Mouse (Mus musculus) layer of hippocampus, adult 2 months (tissue): ENCODE measurements at regions not wholly inside any gene's neighbourhood (a gene's known extent, or its start where the extent isn't known, plus 50 kb on each side); places are given as distances from the start of the nearest gene placed in this dataset.

Experiments used
- DNase-seq, 2 experiments: peaks; one replicate each; pipeline ENCODE4 v3.0.0; 2022; ENCODE audit warnings: low spot score in 2 of 2
- H3K27ac ChIP-seq: fragments of 200-600 bp; 2 replicates; pipeline ENCODE4 v1.8.1; 2022
- H3K4me3 ChIP-seq: fragments of 200-600 bp; 2 replicates; pipeline ENCODE4 v1.8.1; 2022; ENCODE audit warnings: mild to moderate bottlenecking
- CTCF ChIP-seq: fragments of 200-600 bp; conservative IDR thresholded peaks from 2 replicates; pipeline ENCODE4 v1.8.1; 2022; ENCODE audit warnings: antibody characterized with exemption, mild to moderate bottlenecking, moderate library complexity

DNA sequence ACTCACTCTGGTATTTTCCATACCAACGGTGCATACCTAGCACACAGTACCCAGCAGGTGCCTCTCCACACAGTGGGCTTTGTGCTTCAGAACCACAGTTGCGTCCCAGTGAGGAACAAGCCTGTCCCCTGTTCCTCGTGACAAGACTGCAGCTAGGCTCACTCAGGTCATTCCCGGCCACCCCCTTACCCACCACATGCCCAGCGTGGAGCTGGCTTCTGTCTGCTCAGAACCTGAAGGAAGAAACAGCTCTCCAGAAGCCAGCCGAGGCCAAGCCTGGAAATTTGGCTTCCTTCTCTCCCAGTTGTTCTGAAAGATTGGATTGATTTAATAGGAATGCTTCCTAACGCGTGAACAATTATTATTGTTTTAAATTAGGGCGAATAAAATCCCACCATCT, 118.1 kb upstream of the Zmiz1 start:
- no peak for TF ChIP-seq CTCF
- Histone ChIP-seq H3K4me3 (no peak overlapping the region), H3K27ac (no peak overlapping the region)
- no peak for DNase-seq

DNA sequence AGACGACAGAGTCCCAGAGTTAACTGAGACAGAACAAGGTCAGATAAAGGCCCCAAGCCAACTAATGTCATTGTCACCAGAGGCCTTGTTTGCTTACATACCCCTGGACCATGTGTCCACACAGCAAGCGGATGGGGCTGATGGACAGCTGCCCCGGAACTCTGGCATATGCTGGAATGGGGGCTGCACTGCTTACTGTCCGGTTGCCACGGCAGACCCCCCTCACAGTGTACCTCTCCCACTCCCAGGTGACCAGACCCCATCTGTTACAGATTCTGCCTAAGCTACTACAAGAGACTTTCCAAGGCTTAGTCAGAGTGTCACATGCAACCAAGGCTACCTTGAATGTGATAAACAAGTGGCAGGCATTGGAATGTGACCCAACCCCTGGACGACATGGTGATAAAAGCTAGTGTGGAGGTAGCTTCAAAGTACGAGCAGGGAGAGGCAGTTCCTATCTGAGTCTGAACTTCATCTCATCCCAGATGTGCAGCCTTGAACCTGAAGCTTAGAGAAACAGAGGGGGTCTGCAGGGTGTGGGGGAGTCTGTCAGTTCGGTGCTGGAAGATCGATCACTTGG, 117.0 kb upstream of the Zmiz1 start:
- no peak for DNase-seq
- TF ChIP-seq CTCF = no peak
- H3K27ac ChIP-seq = no peak overlapping the region

DNA sequence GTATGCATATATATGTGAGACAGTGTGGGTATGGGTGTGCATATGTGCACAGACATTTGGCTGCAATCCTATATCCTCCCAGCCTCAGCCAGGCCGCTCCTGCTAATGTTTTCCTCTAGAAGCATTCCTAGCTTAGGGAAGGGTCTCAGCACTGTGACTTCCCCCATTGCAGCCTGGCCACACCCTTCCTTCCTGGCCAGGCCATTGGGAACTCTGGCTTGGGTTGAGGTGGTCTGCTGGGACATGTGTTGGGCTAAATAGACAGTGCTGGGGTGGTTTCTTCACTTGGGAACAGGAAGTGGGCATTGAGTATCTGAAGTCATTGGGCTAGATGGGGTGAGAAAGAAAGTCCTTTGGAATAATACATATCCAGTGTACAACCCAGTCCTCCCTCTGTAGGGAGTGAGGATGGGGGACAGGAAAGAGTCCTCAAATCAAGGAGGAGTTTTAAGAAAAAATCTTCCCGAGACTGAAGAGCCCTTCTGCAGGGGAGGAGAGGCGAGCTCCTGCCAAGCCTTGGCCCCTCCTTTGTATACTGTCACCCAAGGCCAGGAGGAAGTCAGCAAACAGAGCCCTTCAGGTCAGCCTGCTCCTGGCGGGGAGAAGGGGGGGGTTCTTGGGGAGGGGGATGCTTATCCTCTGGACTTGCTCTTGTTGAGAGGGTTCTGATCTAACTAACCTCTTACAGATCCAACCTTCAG, 116.0 kb upstream of the Zmiz1 start:
- H3K27ac ChIP-seq = no peak overlapping the region
- no peak overlapping the region for H3K4me3 ChIP-seq
- TF ChIP-seq CTCF = no peak
- DNase-seq = no peak

More for the DNA sequence above, 117.0 kb upstream of the Zmiz1 start:
- H3K4me3 ChIP-seq = no peak overlapping the region

DNA sequence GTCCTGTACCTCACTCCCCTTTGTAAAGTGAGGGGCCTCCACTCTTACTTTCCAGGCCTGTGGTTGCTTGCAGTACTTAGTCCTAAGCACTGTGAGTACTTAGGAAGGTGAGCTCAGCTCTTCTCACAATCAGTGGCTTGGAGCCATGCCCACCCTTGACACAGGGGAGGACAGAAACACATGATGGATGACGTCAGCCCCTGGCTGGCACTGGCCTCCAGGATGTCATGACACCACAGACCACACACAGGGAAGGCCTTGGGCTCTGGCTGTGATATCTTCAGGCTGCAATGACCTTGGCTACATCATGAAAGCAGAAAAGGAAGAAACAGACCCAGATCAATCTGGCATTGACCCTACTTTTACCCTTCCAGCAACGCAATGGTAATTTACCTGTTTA, 113.0 kb upstream of the Zmiz1 start:
- Histone ChIP-seq H3K4me3 (no peak overlapping the region), H3K27ac (no peak overlapping the region)
- TF ChIP-seq CTCF = no peak
- no peak for DNase-seq

DNA sequence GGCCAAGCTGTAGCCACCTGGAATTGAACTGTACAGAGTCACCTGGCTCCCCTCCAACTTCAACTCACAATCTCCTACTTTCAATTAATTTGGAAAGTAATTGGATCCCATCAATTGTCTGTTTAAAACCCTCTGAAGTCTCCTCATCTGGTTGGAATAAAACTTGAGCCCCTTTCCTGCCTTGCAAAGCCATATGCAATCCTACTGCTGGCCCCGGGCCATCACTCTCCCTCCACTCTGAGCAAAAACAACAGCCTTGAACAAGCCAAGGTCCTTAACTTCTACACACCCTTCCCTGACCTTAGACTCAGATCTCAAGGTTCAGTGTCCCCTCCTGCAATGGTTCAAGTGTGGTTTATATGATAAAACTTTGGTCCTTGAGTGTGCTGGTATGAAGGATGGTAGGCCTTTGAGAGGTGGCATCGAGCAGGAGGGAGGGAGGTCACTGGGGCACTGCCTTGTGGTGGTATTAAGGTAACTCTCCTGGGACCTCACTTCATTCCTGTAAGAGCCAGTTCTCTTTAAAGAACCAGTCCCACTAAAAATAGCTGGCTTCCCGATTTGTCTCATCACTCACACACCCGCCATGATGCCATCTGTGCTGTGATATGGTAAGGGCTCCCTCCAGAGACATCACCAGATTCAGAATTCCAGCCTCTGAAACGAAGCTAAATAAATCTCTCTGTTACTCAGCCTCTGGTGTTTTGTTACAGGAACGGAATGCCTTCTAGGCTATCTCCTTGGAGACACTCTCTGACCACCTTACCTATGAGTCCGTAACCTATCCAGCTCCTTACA, 112.0 kb upstream of the Zmiz1 start:
- H3K27ac ChIP-seq = no peak overlapping the region
- H3K4me3 ChIP-seq = no peak overlapping the region
- peak; percentile 30 for TF ChIP-seq CTCF
- peak; percentile 50 to 62 for DNase-seq

DNA sequence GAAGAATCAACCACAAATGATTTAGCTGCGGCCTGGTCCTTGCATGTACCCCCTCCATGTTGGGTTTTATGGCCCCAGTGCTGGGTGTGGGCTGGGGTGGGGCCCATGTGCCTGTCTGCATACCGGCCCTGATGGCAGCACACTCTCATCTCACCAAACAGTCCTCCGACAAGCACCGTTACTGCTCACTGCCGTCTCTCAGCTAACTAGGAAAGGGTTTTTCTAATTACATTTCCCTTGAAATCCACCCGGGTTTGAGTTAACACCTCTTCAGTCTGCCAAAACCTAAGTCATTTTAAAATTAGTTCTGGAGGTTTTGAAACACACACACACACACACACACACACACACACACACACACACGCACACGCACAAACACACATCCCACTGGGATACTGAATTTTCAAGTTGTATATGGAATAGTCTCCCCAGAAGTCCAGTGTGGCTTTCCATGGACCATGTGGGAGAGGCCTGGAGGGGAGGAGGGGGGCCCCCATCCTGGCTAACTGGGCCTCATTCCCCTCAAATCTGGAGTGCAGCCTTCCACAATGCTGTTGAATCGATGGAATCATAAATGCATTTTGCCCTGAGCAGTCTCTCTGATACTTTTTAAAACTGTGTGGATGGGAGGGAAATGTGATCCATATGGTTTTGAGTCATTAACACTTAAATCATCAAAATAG, 108.6 kb upstream of the Zmiz1 start:
- no peak for DNase-seq
- TF ChIP-seq CTCF = no peak
- Histone ChIP-seq H3K4me3 (no peak overlapping the region), H3K27ac (no peak overlapping the region)

DNA sequence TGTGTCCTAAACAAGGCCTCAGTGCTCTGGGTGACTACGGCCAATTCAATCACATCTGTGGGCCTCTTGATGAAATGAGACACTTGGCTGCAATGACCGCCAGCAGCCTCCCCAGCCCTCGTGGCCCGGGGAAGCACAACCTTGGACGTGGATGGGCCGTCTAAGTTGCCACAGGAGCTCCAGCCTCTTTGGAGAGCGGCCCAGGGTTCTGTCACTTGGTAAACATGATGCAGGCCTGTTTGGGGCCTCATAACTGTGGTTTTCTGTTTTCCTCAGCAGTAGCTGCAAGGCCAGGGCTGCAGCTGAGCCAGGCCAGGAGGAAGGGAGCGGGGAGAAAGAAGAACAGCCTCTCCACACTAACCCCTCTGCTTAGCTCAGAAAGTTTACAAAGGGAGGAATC, 105.2 kb upstream of the Zmiz1 start:
- H3K4me3 ChIP-seq = no peak overlapping the region
- peak overlapping the region; percentile 61; the same call in 1 of the 2 replicates for H3K27ac ChIP-seq
- TF ChIP-seq CTCF = no peak
- peak in 1 of 2 experiments; percentile 28 for DNase-seq

DNA sequence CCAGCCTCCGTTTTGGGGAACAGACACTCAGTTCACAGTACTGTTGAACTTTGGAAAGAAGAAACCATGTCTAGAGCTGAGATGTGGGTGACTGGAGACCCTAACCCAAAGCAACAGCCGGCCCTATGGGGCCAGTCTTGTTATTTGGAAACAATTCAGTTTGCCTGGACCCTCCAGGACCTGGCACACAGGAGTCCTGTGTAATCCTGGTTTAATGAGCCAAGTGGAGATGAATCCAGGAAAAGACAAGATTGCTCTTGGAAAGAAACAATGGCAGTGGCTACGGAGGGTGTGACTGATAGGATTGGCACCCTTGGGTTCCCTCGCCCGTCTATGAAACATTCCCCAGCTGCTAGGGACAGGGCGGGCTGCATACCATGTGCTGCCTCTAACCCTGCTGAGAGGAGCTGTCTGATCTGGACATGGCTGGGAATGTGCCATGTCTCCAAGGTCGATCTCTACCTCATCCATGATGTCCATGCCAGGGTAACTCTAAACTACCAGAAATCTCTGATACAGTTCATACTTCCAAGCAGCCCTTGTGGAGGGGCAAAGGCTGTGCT, 104.6 kb upstream of the Zmiz1 start:
- H3K4me3 ChIP-seq = no peak overlapping the region
- no peak for DNase-seq
- H3K27ac ChIP-seq = peak overlapping the region; percentile 61
- TF ChIP-seq CTCF = no peak

DNA sequence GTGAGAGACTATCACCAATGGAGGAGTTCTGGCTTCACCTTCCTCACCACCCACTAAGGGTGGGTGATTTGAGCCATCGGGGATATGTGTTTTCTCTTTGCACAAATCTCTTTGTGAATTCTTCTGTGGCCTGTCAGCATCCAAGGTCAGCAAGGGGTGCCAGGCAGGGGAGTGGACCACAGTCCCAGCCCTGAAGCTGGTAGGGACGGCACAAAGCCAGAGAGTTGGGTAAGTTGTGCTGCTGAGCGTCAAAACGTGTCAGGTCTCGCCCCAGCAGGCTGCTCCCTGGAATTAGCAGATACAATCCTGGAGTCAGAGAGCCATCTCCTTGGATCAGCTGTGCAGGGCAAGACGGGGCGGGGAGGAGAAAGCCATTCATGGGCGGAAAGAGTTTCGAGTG, 101.2 kb upstream of the Zmiz1 start:
- TF ChIP-seq CTCF = no peak
- DNase-seq = no peak
- Histone ChIP-seq H3K27ac (no peak overlapping the region), H3K4me3 (no peak overlapping the region)

DNA sequence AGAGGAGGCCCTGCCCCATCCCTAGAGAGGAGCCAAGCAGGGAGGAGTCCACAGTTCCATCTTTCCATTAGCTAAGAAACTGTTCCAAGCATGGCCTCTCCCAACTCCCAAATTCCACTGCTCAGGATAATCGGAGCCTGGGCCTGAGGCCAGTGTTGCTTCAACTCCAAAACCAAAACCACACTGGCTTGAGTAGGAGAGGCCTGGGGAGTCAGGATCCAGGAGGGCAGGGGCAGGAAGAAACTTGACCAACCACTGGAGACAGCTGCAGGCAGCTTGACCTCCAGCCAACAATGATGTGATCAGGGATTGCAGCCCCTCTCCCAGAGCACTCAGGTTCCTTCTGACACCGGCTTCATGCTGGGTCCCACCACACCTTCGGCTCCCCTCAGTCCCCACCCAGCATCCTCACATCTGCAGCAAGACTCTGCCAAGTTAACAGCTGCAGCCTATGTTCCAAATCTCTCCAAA, 99.1 kb upstream of the Zmiz1 start:
- no peak for DNase-seq
- Histone ChIP-seq H3K4me3 (no peak overlapping the region), H3K27ac (no peak overlapping the region)
- no peak for TF ChIP-seq CTCF

DNA sequence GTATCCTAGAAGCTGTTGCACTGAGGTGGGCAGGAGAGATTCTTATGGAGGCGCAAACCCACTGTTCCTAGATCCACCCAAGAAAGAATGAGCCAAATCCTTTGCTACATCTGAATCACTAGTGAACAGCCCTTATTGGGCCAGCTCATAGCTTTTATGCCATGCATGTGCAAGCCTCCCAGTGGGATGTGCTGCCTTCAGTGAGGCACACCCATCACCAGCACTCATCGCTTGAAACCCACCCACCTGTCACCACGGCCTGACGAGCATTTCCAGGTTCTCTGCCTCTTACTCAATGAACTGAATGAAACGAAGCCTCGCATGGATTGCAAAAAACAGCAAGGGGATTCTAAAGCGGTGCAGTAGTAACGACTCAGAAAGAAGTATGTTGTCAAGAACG, 98.3 kb upstream of the Zmiz1 start:
- DNase-seq = no peak
- H3K4me3 ChIP-seq = no peak overlapping the region
- no peak overlapping the region for H3K27ac ChIP-seq
- no peak for TF ChIP-seq CTCF

DNA sequence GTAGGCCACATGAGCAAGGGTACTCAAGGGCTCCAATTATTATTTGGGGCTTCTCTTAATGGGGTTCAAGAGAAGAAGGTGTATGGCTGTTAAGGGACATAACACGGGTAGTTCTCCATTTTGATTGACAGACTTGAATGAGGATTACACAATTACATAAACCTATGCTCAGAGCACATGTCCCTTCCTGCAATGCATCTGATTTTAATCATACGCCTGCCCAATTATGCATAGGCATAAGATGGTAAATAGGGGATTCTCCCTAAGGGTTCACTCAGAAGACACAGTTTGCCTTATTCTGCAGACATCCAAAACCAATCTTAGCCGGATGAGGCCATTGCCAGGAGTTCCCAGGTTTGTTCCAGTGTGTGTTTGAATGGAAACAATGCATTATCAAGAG, 97.9 kb upstream of the Zmiz1 start:
- no peak for TF ChIP-seq CTCF
- no peak for DNase-seq
- no peak overlapping the region for H3K27ac ChIP-seq
- no peak overlapping the region for H3K4me3 ChIP-seq

DNA sequence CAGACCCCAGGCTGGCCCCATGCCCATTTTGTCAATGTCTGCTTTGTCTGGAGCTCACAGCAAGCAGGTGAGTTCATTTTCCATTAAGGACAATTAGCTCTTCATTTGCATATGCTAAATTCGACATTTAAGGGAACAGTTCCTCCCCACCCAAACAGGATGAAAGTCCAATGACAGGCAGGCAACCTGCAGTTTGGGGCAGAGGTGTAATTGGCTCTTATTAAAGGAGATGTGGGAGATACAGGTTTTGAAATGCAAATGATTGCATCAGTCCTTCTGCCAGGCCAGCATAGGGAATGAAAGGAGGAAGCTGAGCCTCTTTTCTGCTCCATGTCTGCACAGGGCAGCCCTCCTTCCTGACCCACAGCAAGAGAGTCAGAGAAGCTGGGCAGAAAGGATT, 96.2 kb upstream of the Zmiz1 start:
- Histone ChIP-seq H3K27ac (no peak overlapping the region), H3K4me3 (no peak overlapping the region)
- no peak for DNase-seq
- no peak for TF ChIP-seq CTCF
